Mouse (Mus musculus): ENCODE measurements around the gene Rps19bp1. TPM values are rescaled to one million over a fixed set of nuclear protein-coding genes. Genes with fewer than 3 reads are reported as not detected.

The Rps19bp1 gene
- polyA plus RNA-seq, 1 experiment from 2014 or later: 21.2 TPM

- 15% methylated on average over 6 of the region's 6 CpGs for WGBS (ENCODE audit: insufficient replicate concordance)
- Histone ChIP-seq H3K27me3 (ENCODE audit: control insufficient read depth, insufficient read depth, low read depth, low read length) (no peaks in the 10 kb centered on the region), H3K4me3 (ENCODE audit: low read depth, low read length) (peak overlapping the region; percentile 36), H3K36me3 (ENCODE audit: control insufficient read depth, insufficient read depth) (peaks cover 37% of the 10 kb centered on the region), H3K4me2 (ENCODE audit: low read depth, low read length) (peak overlapping the region; percentile 67), H3K9ac (ENCODE audit: low read depth, low read length) (peak overlapping the region; percentile 67), H3K4me1 (ENCODE audit: control insufficient read depth, low read depth, low read length) (peaks cover 58% of the 10 kb centered on the region), H3K27ac (ENCODE audit: low read length) (peak overlapping the region; percentile 97), H3K9me3 (replicated peaks; ENCODE audit: control insufficient read depth, low read length) (no peaks in the 10 kb centered on the region)
- peak; percentile 35 for ATAC-seq (ENCODE audit: low read depth)
Observed at GRCm38 (mm10) chr15:80250586-80250985, 13.5 kb downstream of the Rps19bp1 start.

GRCm38 (mm10) chr15:80249672-80250071, 14.4 kb downstream of the Rps19bp1 start:
- peaks cover 58% of the 10 kb centered on the region for H3K4me1 ChIP-seq (ENCODE audit: control insufficient read depth, low read depth, low read length)
- H3K4me3 ChIP-seq (ENCODE audit: low read depth, low read length): no peak overlapping the region
- peak overlapping the region; percentile 97 for H3K27ac ChIP-seq (ENCODE audit: low read length)
- peak overlapping the region; percentile 67; the same call in 1 of the 2 replicates for H3K4me2 ChIP-seq (ENCODE audit: low read depth, low read length)
- peaks cover 37% of the 10 kb centered on the region for H3K36me3 ChIP-seq (ENCODE audit: control insufficient read depth, insufficient read depth)
- no peaks in the 10 kb centered on the region for H3K27me3 ChIP-seq (ENCODE audit: control insufficient read depth, insufficient read depth, low read depth, low read length)
- no peaks in the 10 kb centered on the region for H3K9me3 ChIP-seq (replicated peaks; ENCODE audit: control insufficient read depth, low read length)
- WGBS (ENCODE audit: insufficient replicate concordance): 82% methylated on average over 10 of the region's 10 CpGs
- peak overlapping the region; percentile 67 for H3K9ac ChIP-seq (ENCODE audit: low read depth, low read length)
- ATAC-seq (ENCODE audit: low read depth): no peak

GRCm38 (mm10) chr15:80248596-80248995, 15.5 kb downstream of the Rps19bp1 start:
- Histone ChIP-seq H3K4me1 (ENCODE audit: control insufficient read depth, low read depth, low read length) (peaks cover 47% of the 10 kb centered on the region), H3K9me3 (replicated peaks; ENCODE audit: control insufficient read depth, low read length) (no peaks in the 10 kb centered on the region), H3K36me3 (ENCODE audit: control insufficient read depth, insufficient read depth) (peaks cover 41% of the 10 kb centered on the region), H3K27me3 (ENCODE audit: control insufficient read depth, insufficient read depth, low read depth, low read length) (no peaks in the 10 kb centered on the region), H3K4me2 (ENCODE audit: low read depth, low read length) (no peak overlapping the region), H3K27ac (ENCODE audit: low read length) (peak overlapping the region; percentile 41), H3K9ac (ENCODE audit: low read depth, low read length) (no peak overlapping the region), H3K4me3 (ENCODE audit: low read depth, low read length) (no peak overlapping the region)
- 81% methylated on average over 1 of the region's 1 CpGs for WGBS (ENCODE audit: insufficient replicate concordance)
- ATAC-seq (ENCODE audit: low read depth): no peak

- peaks cover 42% of the 10 kb centered on the region for H3K4me1 ChIP-seq (ENCODE audit: control insufficient read depth, low read depth, low read length)
- ATAC-seq (ENCODE audit: low read depth): no peak
- H3K4me2 ChIP-seq (ENCODE audit: low read depth, low read length): no peak overlapping the region
- H3K27ac ChIP-seq (ENCODE audit: low read length): peak overlapping the region; percentile 41
- H3K4me3 ChIP-seq (ENCODE audit: low read depth, low read length): no peak overlapping the region
- no peaks in the 10 kb centered on the region for H3K9me3 ChIP-seq (replicated peaks; ENCODE audit: control insufficient read depth, low read length)
- H3K36me3 ChIP-seq (ENCODE audit: control insufficient read depth, insufficient read depth): peaks cover 43% of the 10 kb centered on the region
- no peak overlapping the region; the same call in 1 of the 2 replicates for H3K9ac ChIP-seq (ENCODE audit: low read depth, low read length)
- WGBS (ENCODE audit: insufficient replicate concordance): 90% methylated on average over 12 of the region's 12 CpGs
- H3K27me3 ChIP-seq (ENCODE audit: control insufficient read depth, insufficient read depth, low read depth, low read length): no peaks in the 10 kb centered on the region
Observed at GRCm38 (mm10) chr15:80248135-80248534, 16.0 kb downstream of the Rps19bp1 start.

GRCm38 (mm10) chr15:80235535-80235934, 28.6 kb downstream of the Rps19bp1 start, which contains the start of gene AC140267.1:
Gene AC140267.1, plus strand, starts transcription at chr15:80235835.
- ATAC-seq (ENCODE audit: low read depth): no peak
- H3K4me2 ChIP-seq (ENCODE audit: low read depth, low read length): peak within 1 kb of the TSS; percentile 79
- H3K27me3 ChIP-seq (ENCODE audit: control insufficient read depth, insufficient read depth, low read depth, low read length): no peaks in the 10 kb centered on the region
- peak within 1 kb of the TSS; percentile 92 for H3K9ac ChIP-seq (ENCODE audit: low read depth, low read length)
- peaks cover 23% of the 10 kb centered on the region for H3K4me1 ChIP-seq (ENCODE audit: control insufficient read depth, low read depth, low read length)
- H3K4me3 ChIP-seq (ENCODE audit: low read depth, low read length): peak within 1 kb of the TSS; percentile 95
- 94% methylated on average over 9 of the region's 9 CpGs for WGBS (ENCODE audit: insufficient replicate concordance)
- H3K36me3 ChIP-seq (ENCODE audit: control insufficient read depth, insufficient read depth): peaks cover 31% of the 10 kb centered on the region
- H3K27ac ChIP-seq (ENCODE audit: low read length): peak within 1 kb of the TSS; percentile 85
- no peaks in the 10 kb centered on the region for H3K9me3 ChIP-seq (replicated peaks; ENCODE audit: control insufficient read depth, low read length)

GRCm38 (mm10) chr15:80233733-80234509, 30.2 kb downstream of the Rps19bp1 start, which contains the start of gene Mief1:
Gene Mief1, plus strand, starts transcription at chr15:80234018.
- WGBS (ENCODE audit: insufficient replicate concordance): under 1% methylated on average over 65 of the region's 67 CpGs
- ATAC-seq (ENCODE audit: low read depth): peak; percentile 97
- Histone ChIP-seq H3K36me3 (ENCODE audit: control insufficient read depth, insufficient read depth) (peaks cover 24% of the 10 kb centered on the region), H3K27me3 (ENCODE audit: control insufficient read depth, insufficient read depth, low read depth, low read length) (no peaks in the 10 kb centered on the region), H3K9me3 (replicated peaks; ENCODE audit: control insufficient read depth, low read length) (no peaks in the 10 kb centered on the region), H3K27ac (ENCODE audit: low read length) (peak within 1 kb of the TSS; percentile 93), H3K4me2 (ENCODE audit: low read depth, low read length) (peak within 1 kb of the TSS; percentile 86), H3K9ac (ENCODE audit: low read depth, low read length) (peak within 1 kb of the TSS; percentile 92), H3K4me3 (ENCODE audit: low read depth, low read length) (peak within 1 kb of the TSS; percentile 95), H3K4me1 (ENCODE audit: control insufficient read depth, low read depth, low read length) (peaks cover 23% of the 10 kb centered on the region)

GRCm38 (mm10) chr15:80233053-80233452, 31.1 kb downstream of the Rps19bp1 start:
- 64% methylated on average over 4 of the region's 4 CpGs for WGBS (ENCODE audit: insufficient replicate concordance)
- H3K4me3 ChIP-seq (ENCODE audit: low read depth, low read length): peak overlapping the region; percentile 50; the same call in 1 of the 2 replicates
- no peaks in the 10 kb centered on the region for H3K27me3 ChIP-seq (ENCODE audit: control insufficient read depth, insufficient read depth, low read depth, low read length)
- peak overlapping the region; percentile 93 for H3K27ac ChIP-seq (ENCODE audit: low read length)
- peak overlapping the region; percentile 61 for H3K9ac ChIP-seq (ENCODE audit: low read depth, low read length)
- H3K4me2 ChIP-seq (ENCODE audit: low read depth, low read length): peak overlapping the region; percentile 86; the same call in 1 of the 2 replicates
- peaks cover 17% of the 10 kb centered on the region for H3K36me3 ChIP-seq (ENCODE audit: control insufficient read depth, insufficient read depth)
- peaks cover 23% of the 10 kb centered on the region for H3K4me1 ChIP-seq (ENCODE audit: control insufficient read depth, low read depth, low read length)
- H3K9me3 ChIP-seq (replicated peaks; ENCODE audit: control insufficient read depth, low read length): no peaks in the 10 kb centered on the region
- no peak for ATAC-seq (ENCODE audit: low read depth)

- H3K9me3 ChIP-seq (replicated peaks; ENCODE audit: control insufficient read depth, low read length): no peaks in the 10 kb centered on the region
- no peak overlapping the region for H3K27ac ChIP-seq (ENCODE audit: low read length)
- H3K36me3 ChIP-seq (ENCODE audit: control insufficient read depth, insufficient read depth): peaks cover 12% of the 10 kb centered on the region; the same call in 1 of the 2 replicates
- H3K4me2 ChIP-seq (ENCODE audit: low read depth, low read length): no peak overlapping the region
- 69% methylated on average over 2 of the region's 2 CpGs for WGBS (ENCODE audit: insufficient replicate concordance)
- peaks cover 23% of the 10 kb centered on the region for H3K4me1 ChIP-seq (ENCODE audit: control insufficient read depth, low read depth, low read length)
- H3K9ac ChIP-seq (ENCODE audit: low read depth, low read length): no peak overlapping the region
- no peaks in the 10 kb centered on the region for H3K27me3 ChIP-seq (ENCODE audit: control insufficient read depth, insufficient read depth, low read depth, low read length)
- ATAC-seq (ENCODE audit: low read depth): no peak
- H3K4me3 ChIP-seq (ENCODE audit: low read depth, low read length): no peak overlapping the region
Observed at GRCm38 (mm10) chr15:80232331-80232730, 31.8 kb downstream of the Rps19bp1 start.
